Mouse (Mus musculus): ENCODE results near the gene Prkcg. TPM values are rescaled to one million over a fixed set of nuclear protein-coding genes. Genes with fewer than 3 reads are reported as not detected.
A peak's percentile ranks its signal among the peaks of the same experiment; 100 is the strongest.

Prkcg gene
- polyA plus RNA-seq, 1 experiment from 2014 or later, result not detected

DNA sequence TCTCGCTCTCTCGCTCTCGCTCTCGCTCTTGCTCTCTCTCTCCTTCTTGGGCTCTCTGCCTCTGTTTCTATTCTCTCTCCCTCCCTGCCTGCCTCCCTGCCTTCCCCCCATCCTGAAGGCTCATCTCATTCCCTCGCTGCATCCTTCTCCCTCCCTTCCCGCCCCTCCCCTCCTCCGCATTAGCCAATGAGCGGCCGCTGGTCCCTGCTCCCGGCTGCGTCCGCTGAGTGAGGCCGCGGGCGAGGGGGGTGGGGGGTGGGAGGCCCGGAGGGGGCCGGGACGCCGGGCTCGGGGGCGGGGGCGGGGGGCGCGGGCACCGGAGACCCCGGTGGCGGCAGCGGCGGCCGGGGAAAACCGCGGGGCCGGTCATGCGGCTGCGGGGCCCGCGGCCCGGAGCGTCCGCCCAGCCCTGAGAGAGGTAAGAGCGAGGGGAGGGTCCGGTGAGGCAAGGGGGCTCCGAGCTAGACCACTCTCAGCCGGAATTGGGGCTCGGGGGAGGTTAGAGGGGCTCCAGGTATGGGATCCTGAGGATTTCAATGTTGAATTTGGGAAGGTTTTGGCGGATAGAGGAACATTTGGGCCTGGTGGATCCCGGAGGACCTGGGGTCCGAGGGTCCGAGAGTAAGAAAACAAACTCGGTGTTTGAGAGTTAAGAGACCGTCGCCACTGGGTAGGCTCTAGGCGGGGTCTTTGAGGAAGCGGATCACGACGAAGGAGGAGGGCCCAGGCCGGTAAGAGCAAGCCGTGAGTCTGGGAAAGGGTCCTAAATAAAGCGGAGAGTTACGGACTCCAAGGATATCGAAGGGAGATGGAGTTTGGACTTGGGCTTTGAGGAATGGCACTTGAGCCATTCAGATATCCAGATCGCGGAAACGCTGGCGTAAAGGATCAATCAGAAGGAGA lies 43.9 kb downstream of the Prkcg start, which contains the start of gene Cacng7:
Gene Cacng7, plus strand, starts transcription at position 337 of the 903 bp plus-strand sequence.
- H3K9me3 ChIP-seq (ENCODE audit: control insufficient read depth, low read length), result no peaks in the 10 kb centered on the region
- DNase-seq (ENCODE audit: low spot score) (peak; percentile 48), ATAC-seq (replicated peaks; ENCODE audit: low FRiP score) (no peak)
- peak within 1 kb of the TSS; percentile 35; the same call in 1 of the 2 replicates for H3K9ac ChIP-seq (ENCODE audit: low read depth, low read length)
- no peaks in the 10 kb centered on the region for H3K4me1 ChIP-seq (replicated peaks; ENCODE audit: control insufficient read depth, insufficient read depth, low read length)
- H3K36me3 ChIP-seq (ENCODE audit: control insufficient read depth, insufficient read depth, low read length), result no peaks in the 10 kb centered on the region
- 3% methylated on average over 53 of the region's 65 CpGs for WGBS
- H3K4me3 ChIP-seq (ENCODE audit: low read depth, low read length), result peak within 1 kb of the TSS; percentile 46
- H3K27ac ChIP-seq (ENCODE audit: low read depth, low read length), result no peak within 1 kb of the TSS
- H3K4me2 ChIP-seq, result peak within 1 kb of the TSS; percentile 56
- H3K27me3 ChIP-seq (replicated peaks; ENCODE audit: control insufficient read depth, insufficient read depth, low read length), result peaks cover 46% of the 10 kb centered on the region

DNA sequence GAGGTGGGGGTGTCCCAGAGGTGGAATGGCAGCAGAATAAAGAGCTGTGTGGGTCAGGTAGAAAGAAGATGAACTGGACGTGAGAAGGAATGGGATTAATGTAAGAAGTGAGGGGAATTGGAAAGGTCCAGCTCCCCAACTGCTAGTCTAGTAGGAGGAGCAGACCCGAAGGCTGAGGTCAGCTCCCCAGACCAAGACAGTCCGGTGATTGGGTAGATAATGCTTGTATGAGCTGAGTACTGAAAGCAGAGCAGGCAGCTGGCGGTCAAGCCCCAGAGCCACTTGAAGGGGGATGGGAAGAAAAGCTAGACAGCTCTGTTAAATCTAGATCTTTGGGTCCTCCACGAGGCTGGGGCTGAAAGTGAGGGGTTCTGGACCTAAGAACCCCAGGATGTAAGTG lies 44.6 kb downstream of the Prkcg start:
- Histone ChIP-seq H3K27ac (ENCODE audit: low read depth, low read length) (no peak overlapping the region), H3K4me1 (replicated peaks; ENCODE audit: control insufficient read depth, insufficient read depth, low read length) (no peaks in the 10 kb centered on the region), H3K9me3 (ENCODE audit: control insufficient read depth, low read length) (no peaks in the 10 kb centered on the region; the same call in 1 of the 2 replicates), H3K27me3 (replicated peaks; ENCODE audit: control insufficient read depth, insufficient read depth, low read length) (peaks cover 46% of the 10 kb centered on the region), H3K4me3 (ENCODE audit: low read depth, low read length) (peak overlapping the region; percentile 46), H3K9ac (ENCODE audit: low read depth, low read length) (no peak overlapping the region), H3K4me2 (peak overlapping the region; percentile 56), H3K36me3 (ENCODE audit: control insufficient read depth, insufficient read depth, low read length) (no peaks in the 10 kb centered on the region)
- ATAC-seq (replicated peaks; ENCODE audit: low FRiP score) (no peak), DNase-seq (ENCODE audit: low spot score) (no peak)
- WGBS, result 8% methylated on average over 5 of the region's 5 CpGs

DNA sequence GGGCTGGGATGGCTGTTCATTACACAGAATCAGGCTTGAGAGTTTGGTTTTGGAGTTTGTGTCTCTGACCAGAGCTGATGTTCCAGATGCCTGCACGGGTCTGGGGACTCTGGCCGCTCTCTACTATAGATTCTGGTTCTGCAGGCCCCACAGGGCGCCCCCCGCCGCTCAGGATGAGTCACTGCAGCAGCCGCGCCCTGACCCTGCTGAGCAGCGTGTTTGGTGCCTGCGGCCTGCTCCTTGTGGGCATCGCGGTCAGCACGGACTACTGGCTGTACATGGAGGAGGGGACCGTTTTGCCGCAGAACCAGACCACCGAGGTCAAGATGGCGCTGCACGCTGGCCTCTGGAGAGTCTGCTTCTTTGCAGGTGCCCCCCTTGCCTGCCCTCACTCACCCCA lies 47.4 kb downstream of the Prkcg start:
- no peaks in the 10 kb centered on the region; the same call in 1 of the 2 replicates for H3K9me3 ChIP-seq (ENCODE audit: control insufficient read depth, low read length)
- ATAC-seq (replicated peaks; ENCODE audit: low FRiP score) (no peak), DNase-seq (ENCODE audit: low spot score) (no peak)
- no peaks in the 10 kb centered on the region for H3K36me3 ChIP-seq (ENCODE audit: control insufficient read depth, insufficient read depth, low read length)
- peaks cover 28% of the 10 kb centered on the region for H3K27me3 ChIP-seq (replicated peaks; ENCODE audit: control insufficient read depth, insufficient read depth, low read length)
- H3K27ac ChIP-seq (ENCODE audit: low read depth, low read length), result no peak overlapping the region
- WGBS, result 56% methylated on average over 17 of the region's 17 CpGs
- H3K4me2 ChIP-seq, result no peak overlapping the region
- H3K9ac ChIP-seq (ENCODE audit: low read depth, low read length), result no peak overlapping the region
- H3K4me1 ChIP-seq (replicated peaks; ENCODE audit: control insufficient read depth, insufficient read depth, low read length), result no peaks in the 10 kb centered on the region
- H3K4me3 ChIP-seq (ENCODE audit: low read depth, low read length), result no peak overlapping the region

DNA sequence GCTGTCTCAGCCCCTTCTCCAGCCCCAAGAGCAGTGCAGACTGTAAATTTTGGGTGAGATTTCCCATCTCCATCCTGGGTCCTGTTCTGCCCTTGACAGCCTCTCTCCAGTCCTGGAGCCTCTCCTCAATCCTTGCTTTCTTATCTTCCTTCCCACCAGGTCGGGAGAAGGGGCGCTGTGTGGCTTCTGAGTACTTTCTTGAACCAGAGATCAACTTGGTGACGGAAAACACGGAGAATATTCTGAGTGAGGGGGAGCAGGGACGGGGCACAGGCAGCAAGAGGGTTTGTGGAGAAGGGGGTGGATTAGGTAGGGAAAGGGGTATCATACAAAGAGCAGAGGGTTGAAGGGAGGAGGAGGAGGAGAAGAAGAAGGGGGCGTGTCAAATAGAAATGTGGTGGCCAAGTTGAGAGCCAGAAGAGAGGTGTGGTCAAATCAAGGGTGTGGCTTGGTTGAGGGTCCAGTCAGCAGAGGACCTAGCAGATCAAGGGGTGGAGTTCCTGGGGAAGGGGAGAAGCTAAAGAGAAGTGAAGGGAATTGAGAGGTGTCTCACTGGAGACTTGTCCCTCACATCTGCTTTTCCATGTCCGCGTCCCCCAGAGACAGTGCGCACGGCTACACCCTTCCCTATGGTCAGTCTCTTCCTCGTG lies 49.4 kb downstream of the Prkcg start:
- H3K27ac ChIP-seq (ENCODE audit: low read depth, low read length), result no peak overlapping the region
- H3K36me3 ChIP-seq (ENCODE audit: control insufficient read depth, insufficient read depth, low read length), result no peaks in the 10 kb centered on the region
- no peak overlapping the region for H3K4me2 ChIP-seq
- no peak for DNase-seq (ENCODE audit: low spot score)
- H3K4me1 ChIP-seq (replicated peaks; ENCODE audit: control insufficient read depth, insufficient read depth, low read length), result no peaks in the 10 kb centered on the region
- WGBS, result 55% methylated on average over 11 of the region's 11 CpGs
- ATAC-seq (replicated peaks; ENCODE audit: low FRiP score), result no peak
- H3K4me3 ChIP-seq (ENCODE audit: low read depth, low read length), result no peak overlapping the region
- H3K9ac ChIP-seq (ENCODE audit: low read depth, low read length), result no peak overlapping the region
- peaks cover 9% of the 10 kb centered on the region for H3K27me3 ChIP-seq (replicated peaks; ENCODE audit: control insufficient read depth, insufficient read depth, low read length)
- H3K9me3 ChIP-seq (ENCODE audit: control insufficient read depth, low read length), result no peaks in the 10 kb centered on the region; the same call in 1 of the 2 replicates

DNA sequence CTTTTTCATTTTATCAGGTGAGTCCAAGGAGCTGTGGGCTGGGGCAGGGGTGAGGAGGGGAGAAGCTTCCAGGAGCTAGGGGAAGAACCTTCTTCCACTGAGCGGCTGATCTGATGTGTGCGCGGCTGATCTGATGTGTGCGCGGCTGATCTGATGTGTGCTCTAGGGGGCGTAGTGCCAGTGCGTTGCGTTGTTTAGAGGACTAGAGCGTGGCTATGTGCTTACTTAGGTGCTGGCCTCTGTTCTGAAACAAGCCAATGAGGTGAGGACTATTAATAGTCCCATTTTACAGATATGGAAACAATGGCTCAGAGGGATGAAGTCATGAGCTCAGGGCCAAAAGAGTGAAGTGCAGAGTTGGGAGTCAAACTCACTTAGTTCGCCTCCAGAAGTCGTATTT lies 50.0 kb downstream of the Prkcg start:
- Histone ChIP-seq H3K4me3 (ENCODE audit: low read depth, low read length) (no peak overlapping the region), H3K27ac (ENCODE audit: low read depth, low read length) (no peak overlapping the region), H3K9ac (ENCODE audit: low read depth, low read length) (no peak overlapping the region), H3K4me2 (no peak overlapping the region), H3K27me3 (replicated peaks; ENCODE audit: control insufficient read depth, insufficient read depth, low read length) (peaks cover 3% of the 10 kb centered on the region), H3K9me3 (ENCODE audit: control insufficient read depth, low read length) (no peaks in the 10 kb centered on the region; the same call in 1 of the 2 replicates), H3K36me3 (ENCODE audit: control insufficient read depth, insufficient read depth, low read length) (no peaks in the 10 kb centered on the region), H3K4me1 (replicated peaks; ENCODE audit: control insufficient read depth, insufficient read depth, low read length) (no peaks in the 10 kb centered on the region)
- ATAC-seq (replicated peaks; ENCODE audit: low FRiP score) (no peak), DNase-seq (ENCODE audit: low spot score) (no peak)
- 73% methylated on average over 11 of the region's 11 CpGs for WGBS

DNA sequence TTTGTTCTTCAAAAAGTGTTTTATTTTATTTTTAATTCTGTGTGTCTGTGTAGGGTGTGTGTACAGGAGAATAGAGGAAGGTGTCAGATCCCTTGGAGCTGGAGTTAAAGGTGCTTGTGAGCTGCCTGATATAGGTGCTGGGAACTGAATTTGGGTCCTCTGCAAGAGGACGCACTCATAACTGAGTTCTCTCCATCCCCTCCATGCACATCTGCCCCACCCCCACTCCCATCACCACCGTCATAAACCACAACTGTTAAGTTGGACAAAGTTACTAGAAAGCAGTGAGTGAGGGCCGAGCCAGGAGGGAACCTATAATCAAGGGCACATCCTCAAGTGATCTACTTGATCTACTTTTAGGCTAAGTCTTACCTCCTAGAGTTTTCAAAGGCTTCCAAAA lies 54.9 kb downstream of the Prkcg start:
- H3K9ac ChIP-seq (ENCODE audit: low read depth, low read length), result no peak overlapping the region
- WGBS, result 70% methylated on average over 3 of the region's 3 CpGs
- H3K27ac ChIP-seq (ENCODE audit: low read depth, low read length), result no peak overlapping the region

DNA sequence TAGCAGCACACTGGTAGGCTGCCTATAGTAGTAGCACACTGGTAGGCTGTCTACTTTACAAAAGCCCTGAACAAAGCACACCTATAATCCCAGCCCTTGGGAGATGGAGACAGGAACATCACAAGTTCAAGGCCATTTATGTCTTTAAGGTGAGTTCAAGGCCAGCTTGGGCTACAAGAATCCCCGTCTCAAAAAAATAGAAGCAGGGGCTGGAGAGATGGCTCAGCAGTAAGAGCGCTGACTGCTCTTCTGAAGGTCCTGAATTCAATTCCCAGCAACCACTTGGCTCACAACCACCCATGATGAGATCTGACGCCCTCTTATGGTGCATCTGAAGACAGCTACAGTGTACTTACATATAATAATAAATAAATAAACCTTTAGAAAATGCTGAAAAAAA lies 56.3 kb downstream of the Prkcg start:
- Histone ChIP-seq H3K36me3 (ENCODE audit: control insufficient read depth, insufficient read depth, low read length) (no peaks in the 10 kb centered on the region), H3K4me1 (replicated peaks; ENCODE audit: control insufficient read depth, insufficient read depth, low read length) (no peaks in the 10 kb centered on the region), H3K4me3 (ENCODE audit: low read depth, low read length) (no peak overlapping the region), H3K9me3 (ENCODE audit: control insufficient read depth, low read length) (no peaks in the 10 kb centered on the region), H3K9ac (ENCODE audit: low read depth, low read length) (no peak overlapping the region), H3K4me2 (no peak overlapping the region), H3K27ac (ENCODE audit: low read depth, low read length) (no peak overlapping the region), H3K27me3 (replicated peaks; ENCODE audit: control insufficient read depth, insufficient read depth, low read length) (no peaks in the 10 kb centered on the region)
- ATAC-seq (replicated peaks; ENCODE audit: low FRiP score), result no peak
- WGBS, result 77% methylated on average over 3 of the region's 3 CpGs
- no peak for DNase-seq (ENCODE audit: low spot score)

More for the DNA sequence above, 54.9 kb downstream of the Prkcg start:
- Histone ChIP-seq H3K4me2 (no peak overlapping the region), H3K36me3 (ENCODE audit: control insufficient read depth, insufficient read depth, low read length) (no peaks in the 10 kb centered on the region), H3K4me1 (replicated peaks; ENCODE audit: control insufficient read depth, insufficient read depth, low read length) (no peaks in the 10 kb centered on the region), H3K4me3 (ENCODE audit: low read depth, low read length) (no peak overlapping the region), H3K9me3 (ENCODE audit: control insufficient read depth, low read length) (no peaks in the 10 kb centered on the region), H3K27me3 (replicated peaks; ENCODE audit: control insufficient read depth, insufficient read depth, low read length) (no peaks in the 10 kb centered on the region)
- ATAC-seq (replicated peaks; ENCODE audit: low FRiP score) (no peak), DNase-seq (ENCODE audit: low spot score) (no peak)

DNA sequence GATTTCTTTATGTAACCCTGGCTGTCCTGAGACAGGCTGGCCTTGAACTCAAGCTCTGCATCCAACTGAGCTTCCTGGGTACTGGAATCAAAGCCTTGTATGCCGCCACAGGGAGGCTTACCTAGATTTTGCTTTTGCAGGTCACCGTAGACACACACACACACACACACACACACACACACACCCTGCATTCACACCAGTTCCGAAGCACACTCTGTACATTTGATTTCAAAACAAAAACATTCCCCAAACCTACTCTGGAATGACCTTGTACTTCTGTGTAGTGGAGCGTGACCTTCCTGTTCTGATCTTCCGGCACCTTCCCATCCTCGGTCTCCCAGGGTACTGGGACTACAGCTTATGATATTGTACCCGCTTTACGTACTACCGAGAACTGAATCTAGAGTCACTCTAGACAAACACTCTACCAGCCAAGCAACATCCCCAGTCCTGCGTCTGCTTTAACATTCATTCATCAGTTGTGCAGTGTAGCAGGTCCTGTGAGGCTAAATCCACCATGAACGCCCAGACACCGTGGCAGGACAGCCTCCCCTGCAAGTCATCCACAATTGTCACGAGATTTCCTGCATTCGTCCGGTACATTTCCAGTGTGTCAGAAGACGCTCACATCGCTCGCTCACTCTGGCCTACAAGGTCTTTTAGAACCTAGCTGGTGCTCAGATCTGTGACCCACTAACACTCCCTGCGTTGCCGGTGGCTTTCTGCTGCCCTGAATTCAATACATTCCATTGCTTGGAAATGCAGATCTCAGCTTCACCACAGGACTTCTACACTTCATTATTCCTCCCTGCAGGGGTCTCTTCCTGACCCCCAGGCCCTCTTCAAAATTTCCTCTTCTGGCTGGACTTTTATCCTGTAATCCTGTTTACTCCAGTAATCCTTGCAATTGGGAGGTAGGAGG lies 58.6 kb downstream of the Prkcg start:
- H3K9ac ChIP-seq (ENCODE audit: low read depth, low read length), result no peak overlapping the region
- H3K4me2 ChIP-seq, result no peak overlapping the region
- no peaks in the 10 kb centered on the region for H3K36me3 ChIP-seq (ENCODE audit: control insufficient read depth, insufficient read depth, low read length)
- no peak overlapping the region for H3K27ac ChIP-seq (ENCODE audit: low read depth, low read length)
- no peak for DNase-seq (ENCODE audit: low spot score)
- no peaks in the 10 kb centered on the region for H3K4me1 ChIP-seq (replicated peaks; ENCODE audit: control insufficient read depth, insufficient read depth, low read length)
- ATAC-seq (replicated peaks; ENCODE audit: low FRiP score), result no peak
- no peaks in the 10 kb centered on the region for H3K27me3 ChIP-seq (replicated peaks; ENCODE audit: control insufficient read depth, insufficient read depth, low read length)
- WGBS, result 58% methylated on average over 20 of the region's 20 CpGs
- no peaks in the 10 kb centered on the region for H3K9me3 ChIP-seq (ENCODE audit: control insufficient read depth, low read length)
- H3K4me3 ChIP-seq (ENCODE audit: low read depth, low read length), result no peak overlapping the region
